Mouse (Mus musculus) midbrain, embryonic 13.5 days (tissue): ENCODE measurements at regions not wholly inside any gene's neighbourhood (a gene's known extent, or its start where the extent isn't known, plus 50 kb on each side); places are given as distances from the start of the nearest gene placed in this dataset.

Source experiments
- ATAC-seq: fragments of 200-750 bp; cut with Nextera tagmentation; 2 replicates; pipeline ENCODE4 v1.8.0; 2017; ENCODE audit warnings: mild to moderate bottlenecking, moderate TSS enrichment, moderate library complexity
- H3K27ac ChIP-seq: fragments of 300-500 bp; sonication (generic); 2 replicates; pipeline ENCODE4 v1.5.1; 2015; ENCODE audit warnings: inconsistent platforms, mild to moderate bottlenecking, moderate library complexity
- H3K27me3 ChIP-seq: fragments of 300-500 bp; sonication (generic); 2 replicates; pipeline ENCODE4 v1.6.1; 2015; ENCODE audit warnings: mild to moderate bottlenecking, inconsistent platforms
- H3K36me3 ChIP-seq: fragments of 300-500 bp; sonication (generic); 2 replicates; pipeline ENCODE4 v1.6.1; 2015; ENCODE audit warnings: mild to moderate bottlenecking, inconsistent platforms
- H3K4me1 ChIP-seq: fragments of 300-500 bp; sonication (generic); replicated peaks from 2 replicates; pipeline ENCODE4 v1.6.1; 2015; ENCODE audit warnings: inconsistent platforms
- H3K4me2 ChIP-seq: fragments of 300-500 bp; sonication (generic); replicated peaks from 2 replicates; pipeline ENCODE4 v1.6.1; 2015; ENCODE audit warnings: moderate library complexity, mild to moderate bottlenecking, inconsistent platforms
- H3K4me3 ChIP-seq: fragments of 300-500 bp; sonication (generic); replicated peaks from 2 replicates; pipeline ENCODE4 v1.5.1; 2015; ENCODE audit warnings: mild to moderate bottlenecking, inconsistent platforms
- H3K9ac ChIP-seq: fragments of 300-500 bp; sonication (generic); replicated peaks from 2 replicates; pipeline ENCODE4 v1.6.1; 2015; ENCODE audit warnings: mild to moderate bottlenecking, inconsistent platforms
- H3K9me3 ChIP-seq: fragments of 300-500 bp; sonication (generic); 2 replicates; pipeline ENCODE4 v1.6.1; 2016; ENCODE audit warnings: mild to moderate bottlenecking, inconsistent platforms
- WGBS: fragments of 180-500 bp; shearing (Covaris S2); methylation state at CpG from one replicate; pipeline ENCODE4 v1.1.7; 2015; 5-methylcytosine and 5-hydroxymethylcytosine counted together

- Histone ChIP-seq H3K27me3 (no peaks in the 10 kb centered on the region), H3K27ac (no peak overlapping the region), H3K4me3 (no peak overlapping the region), H3K4me1 (no peaks in the 10 kb centered on the region), H3K9ac (no peak overlapping the region), H3K9me3 (no peaks in the 10 kb centered on the region), H3K36me3 (no peaks in the 10 kb centered on the region), H3K4me2 (no peak overlapping the region)
- 93% methylated on average over 7 of the region's 7 CpGs for WGBS
- no peak for ATAC-seq
Observed at GRCm38 (mm10) chr12:12570563-12571251, 308.8 kb downstream of the Fam49a start.

- WGBS = 92% methylated on average over 3 of the region's 3 CpGs
- ATAC-seq = no peak
- H3K4me1 ChIP-seq = no peaks in the 10 kb centered on the region
- no peak overlapping the region for H3K4me2 ChIP-seq
- H3K9ac ChIP-seq = no peak overlapping the region
- H3K4me3 ChIP-seq = no peak overlapping the region
- no peaks in the 10 kb centered on the region for H3K36me3 ChIP-seq
- H3K27ac ChIP-seq = no peak overlapping the region
- H3K9me3 ChIP-seq = no peaks in the 10 kb centered on the region
- H3K27me3 ChIP-seq = no peaks in the 10 kb centered on the region
Observed at GRCm38 (mm10) chr12:12567734-12568104, 305.8 kb downstream of the Fam49a start.

GRCm38 (mm10) chr12:12567058-12567733, 305.3 kb downstream of the Fam49a start:
- 98% methylated on average over 7 of the region's 7 CpGs for WGBS
- ATAC-seq = no peak

GRCm38 (mm10) chr12:12562267-12562666, 300.3 kb downstream of the Fam49a start:
- Histone ChIP-seq H3K4me1 (no peaks in the 10 kb centered on the region), H3K4me2 (no peak overlapping the region), H3K27me3 (no peaks in the 10 kb centered on the region), H3K36me3 (no peaks in the 10 kb centered on the region), H3K4me3 (no peak overlapping the region), H3K9ac (no peak overlapping the region), H3K9me3 (no peaks in the 10 kb centered on the region), H3K27ac (no peak overlapping the region)
- 96% methylated on average over 1 of the region's 1 CpGs for WGBS
- ATAC-seq = no peak

More at GRCm38 (mm10) chr12:12567058-12567733, 305.3 kb downstream of the Fam49a start:
- H3K4me2 ChIP-seq = no peak overlapping the region
- no peaks in the 10 kb centered on the region for H3K27me3 ChIP-seq
- H3K27ac ChIP-seq = no peak overlapping the region
- no peaks in the 10 kb centered on the region for H3K36me3 ChIP-seq
- H3K4me1 ChIP-seq = no peaks in the 10 kb centered on the region
- no peak overlapping the region for H3K9ac ChIP-seq
- no peak overlapping the region for H3K4me3 ChIP-seq
- H3K9me3 ChIP-seq = no peaks in the 10 kb centered on the region

- ATAC-seq = no peak
- Histone ChIP-seq H3K4me1 (no peaks in the 10 kb centered on the region), H3K4me3 (no peak overlapping the region), H3K9ac (no peak overlapping the region), H3K4me2 (no peak overlapping the region), H3K27me3 (no peaks in the 10 kb centered on the region), H3K27ac (no peak overlapping the region), H3K9me3 (no peaks in the 10 kb centered on the region), H3K36me3 (no peaks in the 10 kb centered on the region)
- WGBS = 75% methylated on average over 5 of the region's 5 CpGs
Observed at GRCm38 (mm10) chr12:12551818-12552217, 289.9 kb downstream of the Fam49a start.

- 86% methylated on average over 3 of the region's 3 CpGs for WGBS
- no peaks in the 10 kb centered on the region for H3K4me1 ChIP-seq
- no peak overlapping the region for H3K9ac ChIP-seq
- no peak for ATAC-seq
- H3K27me3 ChIP-seq = no peaks in the 10 kb centered on the region
- no peak overlapping the region for H3K4me2 ChIP-seq
- no peaks in the 10 kb centered on the region for H3K36me3 ChIP-seq
- H3K27ac ChIP-seq = no peak overlapping the region
- no peaks in the 10 kb centered on the region for H3K9me3 ChIP-seq
- no peak overlapping the region for H3K4me3 ChIP-seq
Observed at GRCm38 (mm10) chr12:12549649-12550048, 287.7 kb downstream of the Fam49a start.

- 75% methylated on average over 2 of the region's 2 CpGs for WGBS
- no peaks in the 10 kb centered on the region for H3K36me3 ChIP-seq
- no peaks in the 10 kb centered on the region for H3K27me3 ChIP-seq
- H3K9ac ChIP-seq = no peak overlapping the region
- H3K4me3 ChIP-seq = no peak overlapping the region
- H3K27ac ChIP-seq = no peak overlapping the region
- no peak for ATAC-seq
- H3K4me2 ChIP-seq = no peak overlapping the region
- no peaks in the 10 kb centered on the region for H3K9me3 ChIP-seq
- H3K4me1 ChIP-seq = no peaks in the 10 kb centered on the region
Observed at GRCm38 (mm10) chr12:12548688-12549087, 286.7 kb downstream of the Fam49a start.

- Histone ChIP-seq H3K27me3 (no peaks in the 10 kb centered on the region), H3K36me3 (no peaks in the 10 kb centered on the region), H3K4me3 (no peak overlapping the region), H3K4me2 (no peak overlapping the region), H3K9ac (no peak overlapping the region), H3K4me1 (no peaks in the 10 kb centered on the region), H3K27ac (no peak overlapping the region), H3K9me3 (no peaks in the 10 kb centered on the region)
- WGBS = 91% methylated on average over 1 of the region's 1 CpGs
- ATAC-seq = no peak
Observed at GRCm38 (mm10) chr12:12547477-12547876, 285.5 kb downstream of the Fam49a start.

- ATAC-seq = no peak
- 91% methylated on average over 5 of the region's 5 CpGs for WGBS
Observed at GRCm38 (mm10) chr12:12546372-12547031, 284.6 kb downstream of the Fam49a start.

GRCm38 (mm10) chr12:12541076-12542070, 279.4 kb downstream of the Fam49a start:
- WGBS = 47% methylated on average over 13 of the region's 13 CpGs

More at GRCm38 (mm10) chr12:12546372-12547031, 284.6 kb downstream of the Fam49a start:
- Histone ChIP-seq H3K9ac (no peak overlapping the region), H3K4me3 (no peak overlapping the region), H3K27me3 (no peaks in the 10 kb centered on the region), H3K36me3 (no peaks in the 10 kb centered on the region), H3K27ac (no peak overlapping the region), H3K4me2 (no peak overlapping the region), H3K4me1 (no peaks in the 10 kb centered on the region), H3K9me3 (no peaks in the 10 kb centered on the region)

GRCm38 (mm10) chr12:12539291-12539690, 277.4 kb downstream of the Fam49a start:
- WGBS = 91% methylated on average over 3 of the region's 3 CpGs
- no peaks in the 10 kb centered on the region for H3K9me3 ChIP-seq
- ATAC-seq = no peak
- no peak overlapping the region for H3K4me2 ChIP-seq
- H3K9ac ChIP-seq = no peak overlapping the region
- no peaks in the 10 kb centered on the region for H3K36me3 ChIP-seq
- H3K4me1 ChIP-seq = 0 out of 2 replicates have a peak, but pooled peaks cover 5% of the 10 kb centered on the region
- H3K27ac ChIP-seq = no peak overlapping the region
- H3K27me3 ChIP-seq = no peaks in the 10 kb centered on the region
- H3K4me3 ChIP-seq = no peak overlapping the region

More at GRCm38 (mm10) chr12:12541076-12542070, 279.4 kb downstream of the Fam49a start:
- ATAC-seq = no peak
- no peak overlapping the region for H3K4me3 ChIP-seq
- H3K9ac ChIP-seq = no peak overlapping the region
- no peak overlapping the region for H3K4me2 ChIP-seq
- H3K27ac ChIP-seq = no peak overlapping the region
- no peaks in the 10 kb centered on the region for H3K27me3 ChIP-seq
- H3K4me1 ChIP-seq = 0 out of 2 replicates have a peak, but pooled peaks cover 5% of the 10 kb centered on the region
- no peaks in the 10 kb centered on the region for H3K36me3 ChIP-seq
- H3K9me3 ChIP-seq = no peaks in the 10 kb centered on the region
